Mouse (Mus musculus): ENCODE results near the gene Chil3. TPM values are rescaled to one million over a fixed set of nuclear protein-coding genes. Genes with fewer than 3 reads are reported as not detected.

Chil3 gene
- polyA plus RNA-seq, 1 experiment from 2014 or later = not detected

DNA sequence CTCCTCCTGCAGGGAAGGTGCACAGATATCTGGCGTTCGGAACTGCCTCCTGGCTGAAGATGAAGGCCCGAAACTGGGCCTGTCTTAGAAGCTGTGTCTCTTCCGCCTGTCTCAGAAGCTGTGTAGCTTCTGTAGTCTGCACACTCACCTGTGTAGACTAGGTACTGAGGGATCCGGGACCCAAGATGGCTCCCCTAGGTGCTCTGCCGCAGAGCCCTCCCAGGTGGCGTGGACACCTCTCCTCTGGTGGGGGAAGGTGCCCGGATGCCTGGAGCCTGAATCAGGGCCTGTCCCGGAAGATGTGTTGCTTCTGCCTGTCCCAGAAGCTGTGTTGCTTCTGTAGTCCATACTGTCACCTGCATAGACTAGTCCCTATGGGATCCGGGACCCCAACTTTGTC lies 23.3 kb downstream of the Chil3 start:
- Histone ChIP-seq H3K9me3 (replicated peaks) (peaks cover 28% of the 10 kb centered on the region), H3K4me3 (no peak overlapping the region), H3K36me3 (no peaks in the 10 kb centered on the region), H3K4me1 (no peaks in the 10 kb centered on the region), H3K9ac (no peak overlapping the region), H3K4me2 (no peak overlapping the region), H3K27ac (no peak overlapping the region), H3K27me3 (replicated peaks) (no peaks in the 10 kb centered on the region)
- ATAC-seq = peak; percentile 42; the same call in 1 of the 2 replicates
- 81% methylated on average over 10 of the region's 10 CpGs for WGBS (ENCODE audit: insufficient replicate concordance)

DNA sequence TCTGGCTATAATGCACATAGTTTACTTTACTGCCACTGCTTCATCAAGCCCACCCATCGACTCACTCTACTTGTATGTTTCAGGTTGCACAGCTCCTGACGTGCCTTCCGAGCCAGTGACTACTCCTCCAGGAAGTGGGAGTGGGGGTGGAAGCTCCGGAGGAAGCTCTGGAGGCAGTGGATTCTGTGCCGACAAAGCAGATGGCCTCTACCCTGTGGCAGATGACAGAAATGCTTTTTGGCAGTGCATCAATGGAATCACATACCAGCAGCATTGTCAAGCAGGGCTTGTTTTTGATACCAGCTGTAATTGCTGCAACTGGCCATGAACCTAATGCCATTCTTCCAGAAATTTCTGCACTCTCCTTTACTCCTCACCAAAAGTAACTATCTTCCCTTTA lies 35.7 kb downstream of the Chil3 start:
- no peak overlapping the region for H3K27ac ChIP-seq
- no peak for ATAC-seq
- no peak overlapping the region for H3K9ac ChIP-seq
- no peaks in the 10 kb centered on the region for H3K4me1 ChIP-seq
- H3K4me2 ChIP-seq = no peak overlapping the region
- WGBS (ENCODE audit: insufficient replicate concordance) = 50% methylated on average over 5 of the region's 5 CpGs
- H3K27me3 ChIP-seq (replicated peaks) = no peaks in the 10 kb centered on the region
- no peak overlapping the region for H3K4me3 ChIP-seq
- no peaks in the 10 kb centered on the region for H3K36me3 ChIP-seq
- peaks cover 21% of the 10 kb centered on the region for H3K9me3 ChIP-seq (replicated peaks)

- ATAC-seq = peak; percentile 43; the same call in 1 of the 2 replicates
- no peak overlapping the region for H3K4me2 ChIP-seq
- H3K36me3 ChIP-seq = no peaks in the 10 kb centered on the region
- H3K4me3 ChIP-seq = no peak overlapping the region
- no peaks in the 10 kb centered on the region for H3K4me1 ChIP-seq
- H3K27ac ChIP-seq = no peak overlapping the region
- H3K27me3 ChIP-seq (replicated peaks) = no peaks in the 10 kb centered on the region
- peaks cover 31% of the 10 kb centered on the region for H3K9me3 ChIP-seq (replicated peaks)
- H3K9ac ChIP-seq = no peak overlapping the region
- WGBS (ENCODE audit: insufficient replicate concordance) = 51% methylated on average over 4 of the region's 4 CpGs
These were observed 38.4 kb downstream of the Chil3 start for GRCm38 (mm10) chr3:106128807-106129493.

DNA sequence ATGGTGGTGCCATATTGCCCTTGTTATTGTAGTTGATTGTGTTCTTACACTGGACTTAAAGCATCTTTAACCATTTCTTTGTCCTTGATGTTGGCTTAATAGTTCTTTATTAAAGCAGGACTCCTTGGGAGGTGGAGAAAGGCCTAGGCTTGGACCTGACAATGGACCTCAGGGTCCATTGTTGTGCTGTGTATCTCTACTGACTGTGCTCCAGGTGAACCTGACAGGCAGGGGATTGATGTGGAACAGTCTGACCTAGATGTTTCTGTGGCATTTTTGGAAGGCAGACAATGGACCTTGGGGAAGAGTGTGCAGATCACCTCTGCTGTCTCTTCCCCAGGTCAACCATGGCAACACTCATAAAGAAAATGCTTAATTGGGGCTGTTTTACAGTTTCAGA lies 40.4 kb downstream of the Chil3 start:
- no peak for ATAC-seq
- no peaks in the 10 kb centered on the region for H3K27me3 ChIP-seq (replicated peaks)
- H3K9me3 ChIP-seq (replicated peaks) = peaks cover 39% of the 10 kb centered on the region
- no peak overlapping the region for H3K4me3 ChIP-seq
- no peaks in the 10 kb centered on the region for H3K4me1 ChIP-seq
- no peak overlapping the region for H3K4me2 ChIP-seq
- H3K27ac ChIP-seq = no peak overlapping the region
- no peak overlapping the region for H3K9ac ChIP-seq
- no peaks in the 10 kb centered on the region for H3K36me3 ChIP-seq

DNA sequence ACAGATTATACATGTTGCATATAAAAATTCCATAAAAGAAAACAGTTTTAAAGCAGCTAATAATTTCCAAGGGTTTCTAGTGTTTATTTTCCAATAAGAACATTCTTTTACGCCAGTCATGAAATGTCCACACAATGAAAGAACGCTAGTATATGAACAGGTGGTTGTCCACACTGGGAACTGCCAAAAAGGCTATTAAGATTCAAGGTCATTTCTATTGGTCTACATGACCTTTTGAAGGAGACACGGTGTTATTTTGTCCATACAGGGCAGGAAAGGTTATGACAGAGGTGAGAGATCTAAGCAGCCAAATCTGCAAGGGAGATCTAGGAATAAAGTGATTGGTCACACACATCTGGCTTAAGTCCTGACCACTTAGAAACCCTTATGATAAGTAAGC lies 54.4 kb downstream of the Chil3 start, which contains the start of gene Chia1:
Gene Chia1, plus strand, starts transcription at position 301 of the 400 bp plus-strand sequence.
- Histone ChIP-seq H3K4me2 (no peak within 1 kb of the TSS), H3K9me3 (replicated peaks) (peaks cover 7% of the 10 kb centered on the region; the same call in 1 of the 2 replicates), H3K4me3 (no peak within 1 kb of the TSS), H3K4me1 (no peaks in the 10 kb centered on the region), H3K9ac (no peak within 1 kb of the TSS), H3K27me3 (replicated peaks) (no peaks in the 10 kb centered on the region), H3K36me3 (no peaks in the 10 kb centered on the region), H3K27ac (no peak within 1 kb of the TSS)
- no peak for ATAC-seq
- WGBS (ENCODE audit: insufficient replicate concordance) = 67% methylated on average over 3 of the region's 3 CpGs

Other genes with a start within 250 kb of the Chil3 start
- gene I830077J02Rik, start 234.9 kb downstream of the Chil3 start, polyA plus RNA-seq (2016; fragmentation: Nextera tagmentation; extraction: Ambion mirVana) = 4.0 and 4.4 TPM in 2 replicates
- gene Wdr77, start 208.2 kb downstream of the Chil3 start, polyA plus RNA-seq (2016; fragmentation: Nextera tagmentation; extraction: Ambion mirVana) = 86.6 and 90.0 TPM in 2 replicates
- 368 TPM in 2 replicates for gene Atp5f1, start 207.5 kb downstream of the Chil3 start, polyA plus RNA-seq (2016; fragmentation: Nextera tagmentation; extraction: Ambion mirVana)
- gene Ovgp1, start 193.9 kb downstream of the Chil3 start, polyA plus RNA-seq (2016; fragmentation: Nextera tagmentation; extraction: Ambion mirVana) = 0.45 and 0.77 TPM in 2 replicates
- not detected in 2 replicates for gene Pifo, start 152.9 kb downstream of the Chil3 start, polyA plus RNA-seq (2016; fragmentation: Nextera tagmentation; extraction: Ambion mirVana)
- not detected in 2 replicates for gene Chil5, start 134.8 kb downstream of the Chil3 start, polyA plus RNA-seq (2016; fragmentation: Nextera tagmentation; extraction: Ambion mirVana)
- not detected in 2 replicates for gene Chia1, start 54.3 kb downstream of the Chil3 start, polyA plus RNA-seq (2016; fragmentation: Nextera tagmentation; extraction: Ambion mirVana)
- gene Chil4, start 51.9 kb upstream of the Chil3 start, polyA plus RNA-seq (2016; fragmentation: Nextera tagmentation; extraction: Ambion mirVana) = not detected in 2 replicates
- gene Chil6, start 238.6 kb upstream of the Chil3 start, polyA plus RNA-seq (2016; fragmentation: Nextera tagmentation; extraction: Ambion mirVana) = not detected in 2 replicates